Mouse (Mus musculus) kidney, adult 2 months (tissue): Measurements from ENCODE around the gene Islr.

Source experiments
- CTCF ChIP-seq: fragments of 200-500 bp; conservative IDR thresholded peaks from 2 replicates; pipeline ENCODE4 v1.5.1; 2011; ENCODE audit warnings: low read depth, mild to moderate bottlenecking, control low read depth, low read length, moderate library complexity, mixed read lengths; ENCODE audit not compliant: insufficient read depth, insufficient read length
- POLR2A ChIP-seq: fragments of 200-500 bp; IDR thresholded peaks from one replicate; pipeline ENCODE4 v1.6.1; 2011; ENCODE audit warnings: low read depth, low read length, control low read depth

- TF ChIP-seq CTCF (no peak), POLR2A (no peak)
Observed at GRCm38 (mm10) chr9:58177165-58177564, 26.9 kb downstream of the Islr start.
